Mouse (Mus musculus): ENCODE measurements at regions not wholly inside any gene's neighbourhood (a gene's known extent, or its start where the extent isn't known, plus 50 kb on each side); places are given as distances from the start of the nearest gene placed in this dataset.

DNA sequence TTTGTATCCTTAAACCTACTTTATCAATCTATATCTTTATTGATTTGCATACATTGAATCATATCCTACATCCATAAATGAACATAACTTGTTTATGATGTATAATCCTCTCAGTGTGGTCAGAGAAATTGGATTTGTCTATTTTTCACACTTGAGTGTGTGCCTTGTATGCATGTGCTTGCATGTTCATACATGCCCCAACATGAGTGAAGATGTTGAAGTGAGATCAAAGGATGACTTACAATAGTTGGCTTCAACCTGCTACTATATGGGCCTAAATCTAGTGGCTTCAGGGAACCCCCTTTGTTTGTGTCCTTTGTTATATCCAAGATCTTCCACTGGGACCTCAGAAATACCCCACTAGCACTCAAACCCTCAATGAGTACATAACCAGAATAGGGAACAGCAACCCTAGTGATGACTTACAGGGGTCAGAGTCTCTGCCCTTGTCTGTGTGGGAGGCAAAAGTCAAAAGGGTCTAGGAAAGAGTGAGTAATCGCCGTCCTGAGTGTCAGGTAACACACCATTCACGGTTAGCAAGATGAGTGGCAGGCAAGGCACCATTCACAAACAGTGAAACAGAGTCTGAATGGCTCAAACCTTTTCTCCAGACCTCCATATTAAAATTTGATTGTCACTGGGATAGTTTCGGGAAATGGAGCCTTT lies 236.3 kb downstream of the Lpin1 start:
- TF ChIP-seq CTCF (IDR thresholded peaks at IDR 0.05; ENCODE audit: extremely low read depth, insufficient read length, insufficient replicate concordance, low read depth, low read length) (no peak), POLR2A (IDR thresholded peaks at IDR 0.05; ENCODE audit: low read depth, low read length) (no peak)

Measured in small intestine, adult 2 months (tissue).